Mouse (Mus musculus) frontal cortex, postnatal 36 days (tissue): ENCODE data around the gene Gm20721.
"Not testable (repeated sequence)": the region's sequence is repeated elsewhere in the genome, so short reads cannot be mapped to it uniquely, and the experiment has no call there.

ENCODE experiments used
- DNase-seq, 2 experiments: peaks; one replicate each; pipeline ENCODE4 v3.0.0; 2022; ENCODE audit warnings: low spot score in 2 of 2

Gene Gm20721

DNA sequence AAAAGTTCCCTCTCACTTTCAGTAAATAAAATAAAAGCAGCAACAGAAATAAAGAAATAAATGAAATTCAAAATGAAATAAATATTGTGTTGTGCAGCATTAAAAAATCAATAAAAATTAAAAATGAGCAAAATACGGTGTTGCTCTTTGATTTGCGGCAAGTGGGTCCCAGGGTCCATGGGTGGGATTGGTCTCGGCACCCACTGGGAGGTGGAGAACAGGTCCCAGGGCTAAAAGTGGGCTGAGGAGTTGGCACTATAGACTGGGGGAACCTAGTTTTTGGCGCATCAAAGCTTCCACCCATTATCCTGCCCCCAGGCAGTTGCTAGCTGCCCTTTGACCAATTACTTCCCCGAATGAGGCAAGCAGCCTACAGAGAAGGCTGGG, at the start of gene Gm20721:
Gm20721 (minus strand) TSS at position 101 of the 387 bp plus-strand sequence.
- no peak for DNase-seq

DNA sequence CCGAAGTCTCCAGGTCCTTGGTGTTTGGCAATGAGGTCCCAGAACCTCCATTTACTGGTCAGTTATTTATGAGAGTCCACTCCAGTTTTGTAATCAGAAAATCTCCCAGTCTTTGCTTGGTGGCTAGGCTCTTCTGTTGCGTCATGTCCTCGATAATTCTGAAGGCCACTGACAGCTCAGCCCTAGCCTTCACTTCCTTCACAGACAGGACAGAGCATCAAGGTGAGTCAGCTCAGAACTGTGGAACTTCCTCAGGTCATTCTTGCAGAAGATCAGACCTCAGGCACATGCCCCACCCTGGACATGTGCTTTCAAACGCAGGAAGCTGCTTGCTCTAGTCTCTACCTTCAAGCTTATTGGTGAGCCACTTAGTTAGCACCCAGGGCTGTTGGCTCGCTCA, 46.9 kb upstream of the Gm20721 start:
- DNase-seq = no peak

DNA sequence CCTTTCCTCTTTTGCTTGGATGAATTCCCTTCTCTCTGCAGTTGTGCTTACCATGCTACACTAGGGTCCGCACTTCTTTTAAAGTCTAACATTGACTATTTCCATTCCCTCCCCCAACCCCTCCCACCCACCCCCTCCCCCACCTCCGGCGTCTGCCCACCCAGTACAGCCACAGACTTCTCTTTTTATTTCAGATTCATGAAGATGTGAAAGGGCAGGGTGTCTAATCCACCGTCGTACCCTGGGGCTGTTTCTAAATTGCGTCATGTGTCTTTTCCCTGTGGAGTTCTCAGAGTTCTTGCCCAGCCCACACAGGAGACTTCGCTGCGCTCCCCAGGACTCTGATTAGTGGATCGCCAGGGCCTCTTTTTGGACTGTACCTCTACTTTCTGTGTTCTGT, 46.0 kb upstream of the Gm20721 start:
- DNase-seq = no peak

- no peak for DNase-seq
Observed at GRCm38 (mm10) chr2:174391936-174392335, 45.4 kb upstream of the Gm20721 start.

- no peak for DNase-seq
Observed at GRCm38 (mm10) chr2:174381021-174381420, 34.5 kb upstream of the Gm20721 start.

DNA sequence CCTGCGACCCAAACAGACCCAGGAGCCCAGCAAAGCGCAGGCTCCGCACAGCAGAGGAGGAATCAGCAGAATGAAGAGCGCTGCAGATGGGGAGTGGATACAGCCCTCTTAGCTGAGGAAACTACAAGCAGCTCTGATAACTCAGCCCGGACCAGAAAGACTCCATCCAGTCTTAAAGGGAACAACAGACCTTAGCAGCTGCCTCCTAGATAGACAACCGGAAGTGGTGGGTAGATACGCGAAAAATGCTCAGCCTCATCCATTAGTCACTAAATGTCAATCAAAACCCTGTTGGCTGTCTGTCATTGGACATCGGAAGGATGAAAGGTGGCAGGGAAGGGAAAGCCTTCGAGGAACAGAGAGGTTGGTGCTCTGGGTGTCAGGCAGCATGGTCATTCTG, 20.1 kb upstream of the Gm20721 start:
- DNase-seq = no peak

DNA sequence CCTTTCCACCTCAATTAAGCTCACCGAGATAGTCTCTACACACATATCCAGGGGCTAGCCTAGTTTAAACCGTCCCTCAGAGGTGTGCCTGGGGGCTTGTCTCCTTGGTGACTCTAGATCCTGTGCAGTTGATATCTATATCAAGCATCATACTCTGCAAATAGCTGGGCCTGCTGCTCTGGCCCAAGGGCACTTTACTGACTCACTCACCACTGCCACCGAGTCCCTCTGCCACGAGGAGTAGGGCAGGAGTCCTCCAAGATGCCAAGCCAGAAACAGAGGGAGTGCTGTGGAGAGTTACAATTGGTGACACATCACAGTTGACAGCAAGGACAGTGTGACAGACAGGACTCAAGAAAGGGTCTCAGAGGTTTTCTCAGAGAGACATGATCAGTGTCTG, 13.1 kb upstream of the Gm20721 start:
- no peak for DNase-seq

DNA sequence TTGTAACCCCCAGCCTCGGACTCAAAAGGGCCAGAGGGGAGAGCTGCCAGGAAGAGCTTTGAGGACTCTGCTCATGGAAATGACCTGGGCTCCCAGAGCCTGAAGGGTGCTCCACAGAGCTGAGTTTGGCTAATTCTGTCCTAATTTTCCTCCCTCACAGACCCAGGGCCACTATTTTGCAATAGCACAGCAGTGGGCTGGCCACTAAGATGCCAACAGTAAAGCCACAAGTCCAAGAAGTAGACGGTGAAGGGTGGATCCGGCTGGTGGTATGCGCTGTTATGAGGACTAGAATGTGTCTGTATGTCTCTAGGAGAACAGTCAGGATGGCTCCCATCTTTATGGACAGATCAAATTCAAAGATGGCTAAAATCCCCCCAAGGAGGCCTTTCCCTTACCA, 12.0 kb upstream of the Gm20721 start:
- DNase-seq = no peak

DNA sequence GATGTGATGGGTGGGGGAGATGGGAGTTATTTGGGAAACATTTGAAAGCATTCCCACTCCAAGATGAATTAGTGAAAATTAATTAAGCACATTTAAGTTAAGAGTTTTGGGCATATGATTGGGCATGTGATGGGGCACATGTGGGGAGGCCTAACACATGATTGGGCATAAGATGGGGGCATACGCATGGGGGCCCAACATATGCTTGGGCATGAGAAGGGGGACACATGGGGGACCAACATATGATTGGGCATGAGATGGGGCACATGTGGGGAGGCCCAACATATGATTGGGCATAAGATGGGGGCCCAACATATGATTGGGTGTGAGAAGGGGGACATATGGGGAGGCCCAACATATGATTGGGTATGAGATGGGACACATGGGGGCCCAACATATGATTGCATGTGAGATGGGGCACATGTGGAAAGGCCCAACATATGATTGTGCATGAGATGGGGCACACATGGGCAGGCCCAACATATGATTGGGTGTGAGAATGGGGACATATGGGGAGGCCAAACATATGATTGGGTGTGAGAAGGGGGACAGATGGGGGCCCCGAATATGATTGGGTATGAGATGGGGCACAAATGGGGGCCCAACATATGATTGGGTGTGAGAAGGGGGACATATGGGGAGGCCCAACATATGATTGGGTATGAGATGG, 622 bp upstream of the Gm20721 start:
- not testable (repeated sequence) for DNase-seq

GRCm38 (mm10) chr2:174344996-174345395, 1.5 kb downstream of the Gm20721 start:
- no peak for DNase-seq

DNA sequence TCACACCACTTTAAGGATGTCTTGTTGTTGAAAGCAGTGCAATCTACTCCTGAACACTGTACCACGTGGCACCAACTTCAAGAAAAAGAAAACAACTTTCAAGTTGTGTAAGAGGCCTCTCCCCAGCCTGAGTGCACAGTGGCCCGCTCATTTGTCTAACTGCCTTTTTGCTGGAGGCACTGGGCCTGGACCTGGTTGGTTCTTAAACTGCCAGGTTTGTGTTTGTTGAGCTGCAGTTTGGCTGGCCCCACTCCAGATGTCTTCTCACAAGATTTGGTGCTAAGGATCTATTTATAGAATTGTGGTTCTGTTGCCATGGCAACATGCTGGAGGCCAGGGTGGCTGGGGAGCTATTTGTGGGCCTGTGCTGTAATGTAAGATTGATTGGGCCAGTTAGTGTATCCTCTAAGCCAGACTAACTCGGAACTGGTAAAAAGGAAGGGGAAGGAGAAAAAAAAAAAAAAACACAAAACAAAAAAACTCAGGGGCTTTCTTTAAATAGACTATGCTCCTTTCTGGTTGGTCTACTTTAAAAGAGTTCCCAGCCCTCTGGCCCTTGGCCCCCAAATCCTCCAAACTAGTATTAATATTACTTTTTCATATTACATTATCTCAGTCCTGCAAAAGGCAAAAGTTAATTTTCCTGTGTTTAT, 2.4 kb downstream of the Gm20721 start:
- peak; percentile 69 to 88 for DNase-seq

- DNase-seq = no peak
Observed at GRCm38 (mm10) chr2:174343566-174343965, 2.9 kb downstream of the Gm20721 start.

GRCm38 (mm10) chr2:174342793-174343400, 3.6 kb downstream of the Gm20721 start:
- no peak for DNase-seq

- no peak for DNase-seq
Observed at GRCm38 (mm10) chr2:174340893-174341580, 5.5 kb downstream of the Gm20721 start.

DNA sequence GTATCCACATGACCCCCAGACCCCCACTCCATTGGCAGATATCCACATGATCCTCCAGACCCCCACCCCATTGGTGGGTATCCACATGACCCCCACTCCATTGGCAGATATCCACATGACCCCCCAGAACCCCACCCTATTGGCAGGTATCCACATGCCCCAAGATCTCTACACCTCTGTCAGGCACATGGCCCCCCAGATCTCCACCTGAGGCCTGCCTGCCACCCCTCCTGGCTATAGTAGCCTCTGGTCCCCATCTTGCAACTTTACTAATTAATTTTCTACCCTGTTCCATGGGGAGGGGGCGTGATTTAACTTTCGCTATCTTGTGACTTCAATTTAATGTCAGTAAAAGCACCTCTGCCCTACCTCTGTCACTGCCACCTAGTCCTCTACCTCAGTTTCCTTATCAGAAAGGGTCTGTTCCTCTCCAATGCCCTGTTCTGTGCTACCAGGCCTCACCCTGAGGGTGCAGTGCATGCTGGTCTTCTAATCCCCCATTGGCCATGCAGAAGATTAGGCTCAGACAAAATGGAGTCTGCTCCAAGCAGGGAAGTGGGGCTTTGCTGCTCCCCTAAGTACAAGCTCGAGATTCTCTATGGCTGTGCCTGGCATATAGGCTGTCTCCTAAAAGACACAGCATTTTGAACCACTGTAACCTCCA, 6.2 kb downstream of the Gm20721 start:
- no peak for DNase-seq

- DNase-seq = no peak
Observed at GRCm38 (mm10) chr2:174339701-174340100, 6.8 kb downstream of the Gm20721 start.

GRCm38 (mm10) chr2:174337275-174337674, 9.2 kb downstream of the Gm20721 start:
- no peak for DNase-seq

- DNase-seq = no peak
Observed at GRCm38 (mm10) chr2:174334415-174334814, 12.1 kb downstream of the Gm20721 start.

GRCm38 (mm10) chr2:174333239-174333890, 13.1 kb downstream of the Gm20721 start:
- DNase-seq = no peak

- DNase-seq = no peak
Observed at GRCm38 (mm10) chr2:174331282-174332030, 15.1 kb downstream of the Gm20721 start.
